Mouse (Mus musculus) thymus, postnatal 14 days (tissue): ENCODE data around the gene Teddm2.
"Not testable (repeated sequence)": the region's sequence is repeated elsewhere in the genome, so short reads cannot be mapped to it uniquely, and the experiment has no call there.

ENCODE experiments used
- DNase-seq: peaks from one replicate; pipeline ENCODE4 v3.0.0; 2021

The Teddm2 gene

DNA sequence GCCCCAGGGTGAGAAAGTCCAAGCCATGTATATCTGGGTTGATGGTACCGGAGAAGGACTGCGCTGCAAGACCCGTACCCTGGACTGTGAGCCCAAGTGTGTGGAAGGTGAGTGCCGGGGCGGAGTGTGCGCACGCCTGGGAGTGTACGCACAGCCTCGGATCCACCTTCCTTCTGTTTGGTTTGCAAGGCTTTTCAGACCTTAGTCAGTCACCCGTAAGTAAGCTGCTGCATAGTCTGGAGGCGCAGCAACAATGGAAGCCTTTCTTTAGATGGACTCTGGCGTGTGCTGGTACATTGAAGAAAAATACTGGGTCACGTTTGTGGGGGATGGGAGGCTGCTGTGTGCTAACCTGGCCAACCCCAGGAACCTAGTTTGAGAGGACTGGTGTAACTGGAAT lies 3.0 kb upstream of the Teddm2 start:
- no peak for DNase-seq

- DNase-seq, result peak; percentile 33
Observed at GRCm38 (mm10) chr1:153900860-153901730, 1.1 kb upstream of the Teddm2 start.

DNA sequence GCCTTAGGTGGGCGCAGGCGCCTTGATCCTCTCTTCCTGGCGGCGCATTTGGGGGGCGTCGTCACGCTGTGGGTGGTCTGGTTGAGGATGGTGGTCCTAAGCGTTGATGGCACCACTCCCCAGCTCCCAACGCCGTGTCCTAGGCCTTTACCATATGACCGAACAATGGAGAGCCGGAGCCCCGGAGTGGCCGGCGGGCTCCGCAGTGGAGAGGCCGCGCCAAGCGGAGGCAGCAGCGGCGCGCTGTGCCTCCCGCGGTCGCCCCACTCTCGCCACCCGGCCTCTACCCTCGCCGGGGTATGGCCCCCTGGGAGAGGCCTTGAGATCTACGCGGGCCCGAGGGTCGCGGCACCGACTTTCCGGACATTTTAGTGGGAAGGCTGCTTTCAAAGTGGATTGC lies 353 bp upstream of the Teddm2 start:
- DNase-seq, result no peak

- peak; percentile 12 for DNase-seq
Observed at GRCm38 (mm10) chr1:153898989-153899730, 868 bp downstream of the Teddm2 start.

- no peak for DNase-seq
Observed at GRCm38 (mm10) chr1:153897196-153897595, 2.8 kb downstream of the Teddm2 start.

GRCm38 (mm10) chr1:153894979-153895378 lies 5.0 kb downstream of the Teddm2 start:
- peak; percentile 74 for DNase-seq

- DNase-seq, result no peak
Observed at GRCm38 (mm10) chr1:153894201-153894893, 5.7 kb downstream of the Teddm2 start.

DNA sequence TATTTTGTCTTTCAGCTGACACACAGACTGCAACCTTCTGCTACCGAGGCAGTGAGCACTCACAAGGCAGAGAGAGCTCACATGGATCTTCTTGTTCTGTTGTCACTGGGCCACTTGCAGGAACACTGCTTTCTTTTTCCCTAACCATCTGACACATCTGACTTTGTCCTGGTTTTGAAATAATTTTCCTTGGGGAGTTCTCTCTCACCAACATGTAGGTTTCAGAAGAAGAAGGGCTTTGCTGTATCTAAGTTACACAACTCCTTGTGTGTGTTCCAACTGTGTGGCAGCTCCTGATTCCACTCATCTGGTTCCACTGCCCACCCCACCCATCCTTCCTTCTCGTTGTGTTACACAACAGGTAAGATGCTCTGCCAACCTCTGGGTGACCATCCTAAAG lies 6.3 kb downstream of the Teddm2 start:
- DNase-seq, result no peak

GRCm38 (mm10) chr1:153891442-153891841 lies 8.6 kb downstream of the Teddm2 start, which contains the start of gene Teddm1a:
Teddm1a (plus strand) TSS chr1:153891742.
- no peak for DNase-seq

GRCm38 (mm10) chr1:153890121-153890520 lies 9.9 kb downstream of the Teddm2 start:
- no peak for DNase-seq

DNA sequence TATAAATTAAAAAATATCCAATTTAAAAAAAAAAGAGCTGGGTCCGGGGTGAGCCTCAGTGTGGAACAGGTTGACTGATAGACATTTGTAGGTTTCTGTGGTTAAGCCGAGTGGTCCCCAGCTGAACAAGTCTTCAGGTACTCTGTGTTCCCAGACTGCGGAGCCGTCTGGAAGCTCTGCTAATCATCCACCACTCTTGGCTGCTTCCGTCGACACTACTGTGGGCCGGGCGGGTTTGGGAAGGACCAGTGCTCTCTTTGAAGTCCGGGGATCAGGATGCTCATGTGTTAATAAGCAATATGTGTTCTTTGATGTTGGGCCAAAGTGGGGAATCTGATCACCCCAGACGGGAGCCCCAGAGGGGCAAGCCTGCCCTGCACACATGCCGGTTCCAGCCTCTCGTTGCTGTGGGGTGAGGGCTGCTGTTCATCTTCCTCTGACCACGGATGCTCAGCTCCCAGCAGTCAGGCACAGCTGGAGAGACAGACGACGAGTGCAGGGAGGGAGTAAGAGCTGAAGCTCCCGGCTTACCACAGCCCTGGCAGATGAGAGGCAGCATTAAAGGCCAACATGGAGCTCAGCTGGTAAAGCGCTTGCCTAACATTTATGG lies 13.9 kb downstream of the Teddm2 start:
- no peak for DNase-seq

GRCm38 (mm10) chr1:153880391-153880790 lies 19.6 kb downstream of the Teddm2 start:
- not testable (repeated sequence) for DNase-seq

GRCm38 (mm10) chr1:153874045-153874444 lies 26.0 kb downstream of the Teddm2 start, which contains the start of gene Teddm1b:
Teddm1b (plus strand) TSS chr1:153874345.
- DNase-seq, result no peak

GRCm38 (mm10) chr1:153855946-153856345 lies 44.1 kb downstream of the Teddm2 start:
- no peak for DNase-seq

DNA sequence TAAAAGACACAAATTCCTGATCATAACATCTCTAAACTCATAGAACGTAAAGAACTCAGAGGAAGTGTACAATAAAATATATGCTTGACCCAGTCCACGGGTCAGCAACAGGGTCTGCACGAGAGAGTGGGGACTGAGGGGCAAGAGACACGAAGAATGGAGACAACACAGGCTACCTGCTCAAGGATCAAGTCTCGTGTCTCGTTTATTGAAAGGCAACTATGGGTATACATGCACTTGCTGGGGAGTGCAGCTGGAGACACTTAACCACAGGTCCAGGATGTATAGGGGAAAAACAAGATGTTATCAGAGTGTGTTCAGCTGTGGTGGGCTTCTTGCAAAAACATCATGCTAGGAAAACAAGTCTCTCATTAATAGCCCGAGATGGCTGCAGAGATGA lies 47.3 kb downstream of the Teddm2 start:
- peak; percentile 48 for DNase-seq

- DNase-seq, result peak; percentile 32
Observed at GRCm38 (mm10) chr1:153846867-153847266, 53.2 kb downstream of the Teddm2 start.

DNA sequence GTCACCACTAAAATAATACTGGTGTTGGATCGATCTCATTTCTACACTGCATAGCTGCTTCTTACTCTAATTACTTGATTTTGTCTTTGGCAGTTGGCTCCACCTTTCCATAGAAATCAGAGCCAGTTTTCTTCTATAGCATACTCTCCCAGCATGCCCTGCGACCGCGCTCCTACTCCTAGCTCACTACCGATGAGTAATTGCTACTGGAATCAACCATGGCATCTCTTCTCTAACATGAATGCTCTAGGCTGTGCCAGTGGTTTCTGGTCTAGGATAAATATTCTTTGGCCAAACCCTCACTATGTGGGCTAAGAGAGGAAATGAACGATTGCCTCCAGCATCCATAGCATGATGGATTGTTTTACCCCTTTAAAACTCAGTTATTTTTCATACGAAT lies 53.6 kb downstream of the Teddm2 start:
- no peak for DNase-seq

DNA sequence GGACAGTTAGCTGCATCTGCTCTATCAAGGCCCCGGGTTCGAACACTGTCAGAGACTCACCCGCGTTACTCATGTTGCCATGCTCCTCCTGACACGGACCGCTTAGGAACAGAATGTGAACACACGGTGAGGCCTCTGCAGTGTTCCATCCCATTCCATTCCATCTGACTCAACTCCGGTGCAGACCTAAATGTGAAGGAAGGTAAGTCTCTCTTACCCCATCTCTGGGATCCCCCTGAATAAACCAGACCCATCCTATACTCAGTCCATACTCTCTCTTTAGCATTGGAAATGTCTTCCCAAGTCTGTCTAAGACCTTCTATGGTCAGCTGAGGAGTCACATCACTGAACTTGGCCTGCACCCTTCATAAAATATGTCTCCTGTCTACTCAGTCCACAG lies 56.0 kb downstream of the Teddm2 start, which contains the start of gene Rgsl1:
TSS of gene Rgsl1 (minus strand) at position 101 of the 400 bp plus-strand sequence.
- DNase-seq, result no peak

DNA sequence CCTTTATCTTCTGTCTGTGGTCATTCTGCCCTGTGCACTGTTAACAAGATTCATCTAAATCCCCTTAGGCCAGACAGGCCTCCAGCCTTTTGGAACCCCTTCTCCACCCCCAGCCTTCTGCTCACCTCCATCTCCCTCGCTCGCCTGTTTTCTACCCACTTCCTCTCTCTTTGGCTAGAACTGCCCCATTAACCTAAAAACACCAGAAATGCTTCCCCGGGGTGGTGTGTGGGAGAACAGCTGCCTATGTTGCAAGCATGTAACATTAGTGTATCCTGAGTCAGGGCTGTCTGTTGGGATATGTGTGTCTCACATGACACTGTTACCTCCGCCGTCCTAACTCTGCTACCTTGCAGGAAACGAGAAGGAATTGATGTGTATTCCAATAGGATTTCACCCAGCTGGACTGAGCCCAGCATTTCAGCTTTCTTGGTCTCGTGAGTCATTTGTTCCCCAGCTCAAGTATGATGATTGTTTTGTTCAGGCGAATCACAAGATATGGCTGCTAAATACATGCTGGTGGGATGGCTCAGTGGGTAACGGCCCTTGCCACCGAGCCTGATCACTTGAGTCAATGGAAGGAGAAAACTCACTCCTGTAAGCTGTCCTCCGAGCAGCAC lies 57.8 kb downstream of the Teddm2 start:
- DNase-seq, result peak; percentile 85

DNA sequence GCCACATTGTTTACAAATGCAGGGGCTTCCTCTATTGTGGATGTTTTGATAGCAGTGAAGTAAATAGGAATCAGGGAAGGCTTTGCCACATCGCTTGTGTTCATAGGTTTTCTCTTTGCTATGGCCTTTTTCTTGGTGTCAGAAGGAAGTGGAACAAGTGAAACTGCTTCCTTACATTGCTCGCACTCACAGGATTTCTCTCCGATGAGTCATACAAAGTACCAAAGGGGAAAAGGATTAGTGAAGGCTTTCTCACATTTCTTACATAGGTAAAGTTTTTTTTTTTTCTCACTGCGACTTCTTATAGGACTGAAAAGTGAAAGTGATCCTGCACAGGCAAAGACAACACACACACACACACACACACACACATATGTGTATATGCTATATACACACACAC lies 64.0 kb downstream of the Teddm2 start:
- DNase-seq, result no peak

DNA sequence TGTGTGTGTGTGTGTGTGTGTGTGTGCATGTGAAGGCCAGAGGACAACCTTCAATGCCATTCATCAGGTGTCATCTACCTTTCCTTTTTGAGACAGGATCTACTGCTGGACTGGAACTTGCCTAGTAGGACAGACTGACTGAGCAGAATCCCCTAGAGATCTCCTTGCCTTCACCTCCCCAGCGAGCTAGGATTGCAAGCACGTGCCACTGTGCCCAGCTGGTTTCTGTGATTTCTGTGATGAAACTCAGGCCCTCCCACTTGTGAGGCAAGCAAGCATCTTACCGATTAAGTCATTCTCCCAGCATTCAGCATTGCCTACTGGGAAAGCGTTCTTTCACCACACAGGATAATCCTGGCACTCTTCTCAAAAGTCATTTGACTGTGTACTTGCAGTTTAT lies 69.3 kb downstream of the Teddm2 start:
- no peak for DNase-seq

DNA sequence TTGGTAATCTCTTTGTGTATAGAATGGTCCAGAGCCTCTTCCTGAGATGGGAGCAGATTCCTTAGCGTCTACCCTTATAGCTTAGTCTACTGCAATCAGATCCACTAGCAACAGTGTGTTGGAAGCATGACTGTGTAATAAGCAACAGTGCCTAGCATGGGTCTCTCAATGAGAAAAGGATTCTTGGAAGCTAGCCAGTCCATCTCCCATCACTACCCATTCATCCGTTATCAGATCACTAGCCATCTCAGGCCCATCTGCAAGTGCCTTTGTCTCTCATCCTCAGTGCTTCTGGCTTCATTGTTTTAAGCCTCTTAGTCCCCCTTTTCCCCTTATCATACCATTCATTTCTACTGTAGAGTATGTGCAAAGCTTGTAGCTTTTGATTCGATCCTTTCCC lies 79.8 kb downstream of the Teddm2 start:
- DNase-seq, result no peak
